Mouse (Mus musculus) left cerebral cortex, adult 18-20 months (tissue): Measurements from ENCODE around the gene Kcnj12. TPM values are rescaled to one million over a fixed set of nuclear protein-coding genes. Genes with fewer than 3 reads are reported as not detected.
A peak's percentile ranks its signal among the peaks of the same experiment; 100 is the strongest.

Experiments used
- DNase-seq, 2 experiments: peaks; one replicate each; pipeline ENCODE4 v3.0.0; 2021 to 2022; ENCODE audit warnings: low spot score in 2 of 2, mixed read lengths in 1 of 2
- total RNA-seq, 2 experiments: library from RNA; stranded (reverse); gene quantifications; 2 replicates each; pipeline ENCODE4 v1.2.3; 2021

The Kcnj12 gene
- total RNA-seq, 2 experiments from 2014 or later = 18.9 to 19.0 TPM

DNA sequence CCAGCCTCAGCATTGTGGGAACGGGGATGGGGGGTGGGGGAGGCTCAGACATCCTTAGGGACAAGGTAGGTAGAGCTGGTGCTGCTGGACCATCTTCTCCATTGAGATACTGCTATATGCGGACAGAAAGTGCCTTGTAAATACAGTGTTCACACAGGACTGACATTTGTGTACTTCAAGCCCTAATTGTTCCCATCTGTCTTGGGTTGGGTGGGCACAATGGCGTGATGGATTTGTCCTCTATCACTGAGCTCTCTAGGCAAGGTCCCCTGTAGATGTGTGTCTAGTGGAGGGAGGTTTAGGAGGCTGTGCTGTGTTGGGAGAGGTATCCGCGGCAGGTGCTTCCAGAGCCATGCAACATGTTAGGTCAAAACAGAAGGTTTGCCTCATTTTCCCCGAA, 2.0 kb downstream of the Kcnj12 start:
- no peak for DNase-seq

DNA sequence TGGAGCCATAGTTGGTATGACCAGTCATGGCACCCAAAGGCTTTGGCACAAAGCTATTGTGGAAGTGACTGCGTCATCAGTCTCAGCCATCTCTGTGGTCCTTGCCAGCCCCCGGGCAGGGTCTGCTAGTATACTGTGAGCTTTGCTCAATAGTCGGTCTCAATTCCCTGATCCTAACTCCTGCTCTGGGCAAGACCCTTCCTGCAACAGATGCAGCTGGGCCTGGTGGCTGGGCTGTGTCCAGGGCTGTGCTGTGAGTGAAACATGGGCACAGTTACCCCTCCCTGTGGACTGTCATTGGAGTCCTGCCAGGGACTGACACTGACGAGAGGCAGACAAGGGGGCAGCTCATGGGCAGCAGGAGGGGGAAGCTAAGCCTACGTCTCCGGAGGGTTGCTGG, 2.6 kb downstream of the Kcnj12 start:
- DNase-seq = no peak

DNA sequence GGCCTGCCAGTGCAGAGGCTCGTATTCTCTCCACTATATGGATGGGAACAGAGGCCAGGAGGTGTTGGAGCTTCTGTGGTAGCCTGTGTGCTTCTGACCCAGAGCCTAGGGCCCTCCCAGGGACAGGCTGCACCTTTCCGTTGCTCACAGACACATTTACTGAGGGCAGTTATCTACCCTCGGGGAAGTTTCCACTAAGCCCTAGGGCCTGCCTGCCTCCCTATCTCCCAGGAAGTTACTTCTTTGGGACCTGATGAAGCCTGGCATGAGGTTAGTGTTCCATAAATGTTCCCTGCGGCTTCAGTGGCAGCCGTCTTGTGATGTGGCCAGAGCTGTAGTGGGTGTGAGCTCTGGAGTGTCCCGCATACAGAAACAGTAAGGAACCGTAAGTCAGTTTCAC, 3.2 kb downstream of the Kcnj12 start:
- DNase-seq = no peak

DNA sequence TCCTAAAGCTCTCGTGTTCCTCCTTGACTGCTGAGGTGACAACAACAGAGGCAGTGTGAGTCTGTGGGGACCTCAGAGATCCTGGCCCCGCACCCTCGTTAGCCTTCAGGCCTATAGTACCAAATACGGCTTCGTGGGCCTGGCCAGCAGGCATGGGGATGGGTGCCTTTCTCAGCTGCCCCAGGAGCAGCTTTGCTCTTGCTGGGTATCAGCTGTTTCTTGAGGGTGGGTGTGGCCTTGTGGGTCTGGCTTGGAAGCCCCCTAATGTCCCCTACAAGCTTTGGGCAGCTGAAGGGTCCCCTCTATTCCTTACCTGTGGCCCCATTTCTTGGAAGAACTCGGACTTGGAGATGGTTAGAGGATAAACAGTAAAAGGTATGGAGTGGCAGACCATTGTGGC, 4.0 kb downstream of the Kcnj12 start:
- DNase-seq = no peak

DNA sequence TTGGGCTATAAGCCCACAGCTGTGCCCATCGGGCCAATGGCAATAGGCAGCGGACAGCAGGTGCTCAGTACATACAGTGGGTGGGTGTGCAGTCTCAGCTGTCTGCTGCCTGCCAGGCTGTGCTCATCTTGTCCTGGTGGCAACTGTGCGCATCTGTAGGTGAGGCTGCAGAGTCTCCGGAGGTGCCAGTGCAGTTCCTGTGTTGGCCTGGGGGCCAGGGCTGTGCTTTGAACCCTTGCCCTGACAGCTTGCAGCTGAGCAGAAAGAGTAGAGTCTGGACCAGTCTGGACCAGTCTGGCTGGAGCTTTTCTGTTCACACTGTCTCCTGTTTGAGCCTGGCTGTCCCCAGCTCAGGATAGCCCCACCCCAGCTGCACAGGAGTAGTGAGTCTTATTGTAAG, 4.8 kb downstream of the Kcnj12 start:
- no peak for DNase-seq

DNA sequence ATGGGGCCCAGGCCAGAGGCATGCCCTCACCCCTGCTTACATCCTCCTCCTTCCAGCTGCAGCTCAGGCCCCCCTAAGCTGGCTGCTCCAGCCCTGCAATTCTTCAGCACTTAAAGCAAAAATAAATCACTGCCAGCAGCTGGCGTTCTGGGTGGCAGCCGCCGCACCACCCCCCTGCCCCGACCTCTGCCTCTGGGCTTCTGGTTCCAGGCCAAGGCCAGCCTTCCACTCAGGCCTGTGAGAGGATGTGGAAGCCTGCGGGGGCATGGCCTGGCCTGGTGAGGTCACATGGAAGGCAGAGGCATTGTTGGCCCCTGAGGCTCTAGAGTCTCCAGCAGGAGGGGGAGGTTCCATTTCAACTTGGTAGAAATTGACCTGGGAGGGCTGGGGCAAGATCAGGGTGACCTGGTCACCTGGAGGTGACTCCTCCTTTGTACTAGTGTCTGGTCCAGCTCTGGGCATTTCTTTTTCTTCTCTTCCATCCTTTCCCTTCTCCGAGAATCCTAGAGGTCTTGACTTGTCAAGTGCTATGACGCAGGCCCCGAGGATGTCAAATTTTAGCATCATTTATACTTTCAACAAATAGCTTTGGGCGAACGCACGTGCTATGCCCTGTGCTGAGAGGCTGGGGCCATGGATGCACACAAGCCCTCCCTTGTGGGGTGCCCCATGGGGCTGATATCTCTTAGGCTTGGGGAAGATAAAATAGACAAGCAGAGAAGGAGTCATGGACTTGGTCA, 6.0 kb downstream of the Kcnj12 start:
- no peak for DNase-seq

DNA sequence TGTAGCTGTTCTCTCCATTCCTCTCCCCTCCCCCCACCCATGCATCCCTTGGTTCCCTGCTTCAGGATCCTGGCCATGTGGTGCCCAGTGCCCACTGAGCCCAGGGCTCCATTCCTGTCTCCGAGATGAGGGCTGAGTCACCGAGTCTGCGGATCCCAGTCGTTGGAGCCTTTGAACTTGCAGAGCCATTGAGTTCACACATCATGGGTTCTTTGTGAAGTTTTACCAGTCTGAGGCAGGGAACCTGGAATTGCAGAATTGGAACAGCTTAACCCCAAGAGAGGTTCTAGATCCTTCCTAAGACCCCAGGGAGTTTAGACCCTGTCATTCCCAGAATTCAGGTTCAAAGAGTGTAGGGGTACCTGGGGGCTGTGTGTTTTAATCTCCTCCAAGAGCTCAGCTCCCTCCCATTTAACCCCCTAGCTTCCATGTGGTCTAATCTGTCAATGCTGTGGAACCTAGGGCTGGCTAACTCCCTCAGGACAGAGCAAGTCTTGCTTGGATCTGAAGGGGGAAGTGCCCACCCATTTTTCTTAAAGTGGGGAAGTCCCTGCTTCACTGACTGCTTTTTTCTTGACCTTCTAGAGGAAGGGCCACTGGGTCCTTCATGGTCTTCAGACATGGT, 6.9 kb downstream of the Kcnj12 start:
- DNase-seq = no peak

DNA sequence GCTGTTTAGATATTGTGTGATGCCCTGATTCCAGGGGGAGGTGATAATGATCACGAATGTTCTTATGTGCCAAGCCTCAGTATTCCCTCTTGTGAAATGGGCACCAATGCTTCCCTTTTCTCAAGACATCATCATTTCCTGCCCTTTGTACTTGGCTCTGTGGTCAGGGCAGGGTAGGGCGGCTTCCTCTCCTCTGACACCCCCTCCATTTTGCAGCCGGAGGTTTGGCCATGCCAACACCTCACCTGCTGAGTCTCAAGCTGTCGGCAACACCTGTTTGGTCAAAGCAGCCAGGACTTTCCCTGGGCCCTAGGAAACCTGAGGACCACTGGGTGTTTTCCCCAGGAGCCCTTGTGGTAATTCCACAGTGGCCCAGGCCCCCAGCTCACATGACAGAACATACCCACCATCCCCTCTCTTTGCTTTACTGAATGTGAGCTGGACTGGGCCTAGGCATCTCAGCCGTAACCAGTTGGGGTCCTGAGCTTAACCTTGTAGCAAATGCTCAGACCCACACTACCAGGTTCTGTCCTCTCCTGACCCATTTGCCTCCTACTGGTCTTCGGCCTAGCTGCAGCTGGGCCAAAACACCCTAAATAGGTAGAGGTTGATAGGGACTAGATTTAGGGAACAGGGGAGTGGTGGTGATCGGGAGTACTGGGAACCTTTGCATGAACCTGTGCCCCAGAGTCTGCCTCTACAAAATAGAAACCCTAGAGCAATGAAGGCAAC, 7.7 kb downstream of the Kcnj12 start:
- no peak for DNase-seq

DNA sequence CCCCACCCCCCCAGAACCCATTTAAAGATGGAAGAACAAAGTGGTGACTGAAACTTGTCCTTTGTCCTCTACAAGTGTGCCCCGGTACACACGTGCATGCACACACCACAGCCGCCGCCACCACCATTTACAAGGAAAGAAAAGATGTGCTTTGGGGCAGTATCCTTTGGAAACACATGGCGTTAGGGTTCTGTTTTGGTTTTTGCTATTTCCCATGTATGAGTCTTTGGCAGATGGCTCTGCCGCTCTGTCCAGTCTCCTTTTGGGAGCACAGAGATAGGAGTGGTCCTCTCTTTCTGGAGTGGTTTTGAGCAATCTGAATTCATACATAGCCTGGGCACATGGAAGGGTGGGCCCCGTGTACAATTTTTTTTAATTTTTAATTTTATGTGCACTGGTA, 8.8 kb downstream of the Kcnj12 start:
- no peak for DNase-seq

DNA sequence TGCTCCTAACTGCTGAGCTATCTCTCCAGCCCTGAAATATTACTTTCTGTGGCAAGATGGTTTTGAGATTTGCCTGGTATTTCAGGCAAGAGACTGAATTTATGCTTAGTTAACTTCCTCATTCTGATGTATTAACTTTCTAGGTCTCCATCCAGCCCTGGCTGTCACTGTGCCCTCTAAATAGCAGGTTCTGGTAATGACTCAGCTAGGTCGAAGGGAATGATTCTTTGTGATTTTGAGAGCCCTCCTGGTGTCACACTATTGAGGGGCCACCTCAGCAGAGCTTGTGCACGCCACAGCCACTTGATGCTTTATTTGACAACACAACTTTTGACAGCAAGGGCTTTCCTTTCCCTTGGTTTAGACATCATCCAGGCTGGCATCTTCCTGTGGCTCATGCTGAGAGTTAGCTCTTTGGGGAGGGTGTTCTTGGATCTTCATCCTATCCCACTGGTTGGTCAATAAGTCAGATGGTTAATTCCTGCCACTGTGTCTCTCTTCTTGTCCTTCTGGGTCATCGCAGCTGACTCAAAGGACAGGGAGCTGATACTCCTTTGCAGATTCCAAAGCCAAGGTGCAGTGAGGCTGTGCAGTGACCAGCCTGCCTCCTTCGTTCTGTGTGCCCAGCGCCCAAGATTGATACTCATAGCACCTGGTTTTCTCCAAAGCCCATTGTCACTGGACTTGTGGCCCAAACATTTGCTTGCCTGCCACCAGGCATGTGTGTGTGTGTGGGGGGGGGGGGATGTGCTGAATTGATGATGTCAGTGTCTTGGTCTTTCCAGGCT, 9.5 kb downstream of the Kcnj12 start:
- no peak for DNase-seq

DNA sequence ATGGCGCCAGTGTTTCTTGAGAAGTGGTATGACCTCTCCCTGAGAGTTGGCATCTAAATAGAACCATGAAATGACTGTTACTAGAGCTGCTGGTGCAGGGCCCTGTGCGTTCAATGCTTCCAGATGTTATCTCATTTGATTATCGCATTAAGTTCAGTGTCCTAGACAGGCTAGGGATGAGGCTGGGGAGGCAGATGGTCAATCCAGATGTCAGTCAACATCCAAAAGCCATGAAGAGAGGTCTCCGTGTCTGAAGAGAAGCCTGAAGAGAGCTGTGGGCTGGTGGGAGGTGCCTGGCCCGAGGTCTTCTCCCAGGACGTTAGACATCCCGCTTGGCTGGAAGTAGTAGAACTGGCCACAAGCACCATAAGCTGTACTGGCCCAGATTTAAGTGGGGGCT, 10.1 kb downstream of the Kcnj12 start:
- no peak for DNase-seq

DNA sequence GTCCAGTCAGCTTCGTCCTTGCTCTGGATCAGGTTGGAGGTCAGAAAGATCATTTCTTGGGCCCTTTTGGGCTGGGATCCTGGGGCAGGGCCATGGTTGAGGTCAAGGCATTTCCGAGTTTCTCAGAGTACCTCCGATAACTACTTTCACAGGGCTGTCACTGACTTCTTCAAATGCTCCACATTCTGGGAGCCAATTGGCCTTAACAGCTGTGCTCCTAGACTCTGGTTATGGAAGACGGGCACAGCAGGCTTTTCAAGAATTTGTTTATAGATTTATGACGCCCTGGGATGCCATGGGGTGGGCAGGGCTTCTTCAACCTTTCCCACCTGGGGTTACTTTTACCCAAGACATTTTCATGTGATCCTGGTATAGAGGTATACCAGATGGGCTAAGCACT, 10.8 kb downstream of the Kcnj12 start:
- DNase-seq = no peak

DNA sequence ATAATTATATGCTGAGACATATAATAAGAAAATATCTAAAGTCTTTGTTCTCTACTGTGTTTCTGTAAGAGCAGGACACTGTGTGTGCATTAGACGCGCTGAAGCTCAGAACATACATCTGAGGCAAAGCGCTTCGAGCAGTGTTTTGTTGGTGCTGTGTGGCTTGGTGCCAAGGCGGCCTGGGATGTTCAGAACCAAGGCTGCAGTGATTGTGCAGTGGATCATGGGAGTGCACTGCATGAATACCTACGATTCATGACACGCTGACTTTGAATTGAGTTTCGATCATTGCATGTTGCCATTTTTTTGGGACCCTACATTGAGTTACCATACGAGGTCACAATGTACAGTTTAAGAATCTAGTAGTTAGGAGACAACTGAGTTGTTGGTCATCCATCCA, 14.3 kb downstream of the Kcnj12 start:
- no peak for DNase-seq

DNA sequence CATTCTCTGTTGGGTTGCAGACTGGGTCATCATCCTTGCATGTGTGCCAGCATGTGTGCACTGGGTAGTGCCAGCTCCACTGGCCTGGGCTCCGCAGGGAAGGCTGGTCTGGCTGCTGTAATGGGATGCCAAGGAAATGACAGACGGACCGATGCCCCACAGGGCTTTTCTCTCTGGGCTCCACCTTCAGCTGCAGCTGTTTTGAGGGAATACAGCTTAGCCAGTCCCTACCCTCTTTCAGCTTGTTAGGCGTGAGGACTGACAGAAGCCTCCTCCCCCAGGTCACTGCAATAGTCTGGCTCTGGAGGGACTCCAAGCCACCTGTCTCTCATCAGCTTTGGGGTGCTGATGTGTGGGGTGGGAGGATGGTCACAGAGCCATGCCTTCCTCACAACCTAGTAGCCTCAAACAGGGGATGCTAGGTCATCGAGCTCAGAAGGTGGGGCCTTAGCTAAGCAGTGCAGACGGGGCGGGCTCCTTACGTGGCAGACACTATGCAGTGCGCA, 16.0 kb downstream of the Kcnj12 start:
- DNase-seq = no peak

DNA sequence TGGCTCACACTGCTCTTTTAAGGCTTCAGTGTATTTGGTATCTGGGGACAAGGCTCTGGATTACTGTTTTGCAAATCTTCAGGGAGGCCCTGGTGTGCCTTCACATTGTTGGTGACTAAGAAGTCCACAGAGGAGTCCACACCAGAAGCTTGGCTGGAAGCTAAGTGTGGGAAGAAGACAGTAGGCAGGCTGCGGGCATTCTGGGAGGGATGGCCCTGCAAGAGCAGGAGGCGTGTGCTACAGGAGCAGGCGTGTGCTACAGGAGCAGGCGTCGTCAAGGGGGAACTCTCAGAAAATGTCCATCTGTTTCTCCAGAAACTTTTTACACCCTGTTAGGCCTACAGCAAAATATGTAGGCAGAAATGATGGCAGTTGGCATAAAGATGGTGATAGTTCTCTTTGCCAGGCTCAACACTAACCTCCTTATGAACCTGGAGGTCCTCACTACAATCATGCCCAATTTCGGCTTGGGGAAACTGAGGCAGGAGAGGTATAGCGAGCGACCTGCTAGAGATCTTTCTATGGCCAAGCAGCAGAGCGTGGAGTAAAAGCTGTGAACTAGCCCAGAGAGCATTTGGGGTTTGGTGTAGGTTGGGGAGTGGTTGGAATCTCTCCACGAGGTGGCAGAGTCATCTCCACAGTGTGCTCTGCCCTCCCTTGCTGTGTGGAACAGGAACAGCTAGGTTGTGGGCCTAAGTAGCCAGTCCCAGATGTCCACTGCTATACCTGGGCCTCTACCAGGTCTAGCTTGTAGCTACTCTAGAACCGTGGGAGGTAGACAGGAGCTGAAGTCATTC, 18.7 kb downstream of the Kcnj12 start:
- peak; percentile 54 to 80 for DNase-seq

DNA sequence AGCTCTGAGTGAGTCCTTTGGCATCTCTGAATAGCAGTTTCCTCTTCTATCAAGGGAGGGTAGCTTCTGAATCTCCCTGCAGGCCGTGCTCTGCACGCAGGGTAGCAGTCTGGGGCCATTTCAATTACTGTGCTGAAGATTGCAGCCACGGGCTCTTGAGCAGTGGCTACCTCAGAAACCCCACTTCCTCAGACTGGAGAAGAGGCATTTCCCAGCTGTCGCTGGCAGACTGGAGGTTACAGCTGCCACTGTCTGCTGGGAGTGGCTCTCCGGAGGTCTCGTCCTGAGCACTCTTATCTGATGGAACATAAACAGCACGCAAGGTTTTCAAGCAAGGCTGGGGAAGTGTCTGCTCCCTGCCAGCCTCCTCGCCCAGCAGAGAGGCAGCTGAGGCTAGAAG, 20.2 kb downstream of the Kcnj12 start:
- no peak for DNase-seq

DNA sequence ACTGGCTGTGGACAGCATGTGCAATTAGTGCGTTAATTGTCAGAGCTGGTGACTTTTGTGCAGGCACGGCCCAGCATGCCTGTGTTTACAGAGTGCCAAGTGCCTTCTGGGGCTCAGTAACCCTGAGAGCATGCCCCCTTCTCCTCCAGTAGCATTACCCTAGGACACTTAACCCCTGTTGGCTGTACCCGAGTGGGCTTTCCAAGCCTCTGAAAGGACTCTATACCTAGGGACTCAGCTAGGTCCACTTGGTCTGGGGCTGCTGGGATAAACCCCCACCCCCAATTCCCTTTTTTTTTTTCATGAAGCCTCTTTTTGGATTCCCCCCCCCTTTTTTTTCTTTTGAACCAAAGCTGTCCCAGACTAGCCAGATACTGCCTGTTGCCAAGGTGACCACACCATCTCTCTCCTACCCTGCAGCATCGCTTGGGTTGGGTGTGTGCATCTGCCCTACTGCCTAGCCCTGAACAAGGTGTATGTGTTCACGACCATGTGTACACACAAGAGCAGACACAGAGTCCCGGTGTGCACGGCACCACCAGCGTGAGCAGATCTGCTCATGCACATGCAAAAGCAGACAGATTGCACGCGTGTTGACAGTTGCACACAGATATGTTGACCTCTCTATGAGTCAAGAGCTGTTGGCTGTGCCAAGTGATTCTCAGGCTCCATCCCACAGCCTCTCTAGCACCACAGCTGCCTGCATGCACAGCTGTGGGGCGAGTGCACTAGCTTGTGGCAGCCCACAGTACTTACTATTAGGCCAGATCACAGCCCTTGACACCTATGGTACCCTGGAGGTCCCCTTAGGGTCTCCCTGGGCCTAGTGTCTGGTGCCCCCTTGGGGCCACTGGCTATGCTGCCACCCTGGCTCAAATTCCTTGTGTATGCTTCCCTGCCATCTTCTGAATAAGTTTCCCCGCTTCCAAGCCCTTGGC, 21.0 kb downstream of the Kcnj12 start:
- no peak for DNase-seq

DNA sequence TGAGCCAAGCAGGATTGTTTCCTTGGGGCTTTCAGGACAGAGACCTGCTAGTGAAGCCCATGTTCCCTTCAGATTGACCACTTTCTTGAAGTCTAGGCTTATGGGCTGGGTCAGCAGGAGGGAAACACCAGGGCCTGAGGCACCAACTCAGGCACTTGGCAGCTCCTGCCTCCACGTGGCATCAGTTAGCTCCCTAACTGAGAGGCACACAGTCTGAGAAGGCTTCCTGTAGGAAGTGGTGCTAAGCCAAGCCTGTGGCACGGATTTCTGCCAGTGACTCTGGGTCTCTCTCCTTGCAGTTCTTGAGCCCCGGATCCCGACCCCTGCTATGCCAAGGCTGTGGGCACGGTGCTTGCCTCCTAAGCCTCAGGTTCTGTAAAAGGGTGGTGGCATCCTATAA, 22.4 kb downstream of the Kcnj12 start:
- no peak for DNase-seq

DNA sequence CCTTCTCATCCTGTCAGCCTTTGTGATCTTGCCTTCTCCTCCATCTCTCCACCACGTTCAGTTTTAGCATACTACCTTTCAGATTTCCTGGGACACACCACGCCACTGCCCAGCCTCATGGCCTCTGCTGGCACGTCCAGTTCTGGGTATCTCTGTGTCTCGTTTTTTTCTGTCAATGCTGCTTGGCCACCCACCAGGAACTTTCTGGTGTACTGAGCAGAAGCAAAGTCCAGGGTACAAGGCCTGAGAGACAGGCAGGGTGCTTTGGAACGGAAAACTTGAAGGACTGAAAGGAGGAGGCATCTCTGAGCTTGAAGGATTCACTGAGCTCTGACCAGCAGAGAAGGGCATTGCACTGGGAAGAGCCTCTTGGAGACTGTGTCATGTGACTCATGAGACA, 25.1 kb downstream of the Kcnj12 start:
- DNase-seq = no peak

DNA sequence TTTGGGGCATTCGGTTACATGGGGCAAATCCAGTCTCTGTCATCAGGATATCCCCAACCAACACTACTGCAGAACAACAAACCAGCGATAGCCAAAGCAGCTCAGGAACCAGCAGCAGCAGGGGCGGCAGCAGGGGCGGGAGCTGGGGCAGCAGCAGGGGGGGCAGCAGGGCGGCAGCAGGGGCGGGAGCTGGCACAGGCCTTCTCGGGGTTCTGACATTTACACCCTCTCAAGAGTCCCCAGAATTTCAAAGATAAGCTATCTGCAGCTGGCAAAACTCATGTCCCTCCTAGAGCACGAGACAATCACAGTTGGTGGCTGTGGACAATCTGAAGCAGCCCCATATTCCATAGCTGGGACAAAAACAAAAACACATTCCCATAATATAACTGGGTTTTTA, 28.8 kb downstream of the Kcnj12 start:
- DNase-seq = no peak
